Mouse (Mus musculus) forebrain, embryonic 12.5 days (tissue): ENCODE measurements at regions not wholly inside any gene's neighbourhood (a gene's known extent, or its start where the extent isn't known, plus 50 kb on each side); places are given as distances from the start of the nearest gene placed in this dataset.

ENCODE experiments used
- ATAC-seq: fragments of 200-750 bp; cut with Nextera tagmentation; 2 replicates; pipeline ENCODE4 v1.8.0; 2017; ENCODE audit warnings: moderate TSS enrichment; ENCODE audit not compliant: low FRiP score
- H3K27ac ChIP-seq: fragments of 300-500 bp; sonication (generic); 2 replicates; pipeline ENCODE4 v1.5.1; 2016; ENCODE audit warnings: mild to moderate bottlenecking
- H3K27me3 ChIP-seq: fragments of 300-500 bp; sonication (generic); 2 replicates; pipeline ENCODE4 v1.6.1; 2016; ENCODE audit warnings: mild to moderate bottlenecking
- H3K36me3 ChIP-seq: fragments of 300-500 bp; sonication (generic); replicated peaks from 2 replicates; pipeline ENCODE4 v1.6.1; 2016; ENCODE audit warnings: mild to moderate bottlenecking
- H3K4me1 ChIP-seq: fragments of 300-500 bp; sonication (generic); 2 replicates; pipeline ENCODE4 v1.6.1; 2016
- H3K4me2 ChIP-seq: fragments of 300-500 bp; sonication (generic); 2 replicates; pipeline ENCODE4 v1.6.1; 2016; ENCODE audit warnings: mild to moderate bottlenecking, moderate library complexity
- H3K4me3 ChIP-seq: fragments of 300-500 bp; sonication (generic); replicated peaks from 2 replicates; pipeline ENCODE4 v1.5.1; 2016; ENCODE audit warnings: mild to moderate bottlenecking
- H3K9ac ChIP-seq: fragments of 300-500 bp; sonication (generic); 2 replicates; pipeline ENCODE4 v1.6.1; 2016; ENCODE audit warnings: mild to moderate bottlenecking
- H3K9me3 ChIP-seq: fragments of 300-500 bp; sonication (generic); 2 replicates; pipeline ENCODE4 v1.6.1; 2016
- WGBS: fragments of 180-500 bp; shearing (Covaris S2); methylation state at CpG from one replicate; pipeline ENCODE4 v1.1.7; 2016; 5-methylcytosine and 5-hydroxymethylcytosine counted together

- Histone ChIP-seq H3K4me2 (no peak overlapping the region), H3K9ac (no peak overlapping the region), H3K27me3 (no peaks in the 10 kb centered on the region), H3K27ac (no peak overlapping the region), H3K9me3 (no peaks in the 10 kb centered on the region), H3K4me3 (no peak overlapping the region), H3K4me1 (no peaks in the 10 kb centered on the region), H3K36me3 (no peaks in the 10 kb centered on the region)
- ATAC-seq = no peak
- 85% methylated on average over 3 of the region's 3 CpGs for WGBS
Observed at GRCm38 (mm10) chr10:97368625-97369024, 110.8 kb upstream of the Dcn start.

DNA sequence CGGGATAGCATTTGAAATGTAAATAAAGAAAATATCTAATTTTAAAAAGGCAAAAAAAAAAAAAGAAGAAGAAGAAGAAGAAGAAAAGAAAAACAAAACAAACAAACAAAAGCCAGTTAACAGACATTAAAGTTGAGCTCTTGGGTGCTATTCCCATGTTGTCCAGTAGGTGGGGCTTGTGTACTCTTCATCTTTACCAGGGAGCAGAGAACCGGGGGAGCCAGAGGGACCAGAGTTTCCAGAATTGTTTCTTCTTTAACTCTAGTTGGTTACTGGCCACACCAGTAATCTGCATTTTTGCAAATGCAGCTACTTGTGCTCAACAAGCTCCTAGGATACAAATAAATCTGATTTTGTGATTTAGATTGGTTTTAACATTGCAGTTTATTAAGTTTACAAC is 103.6 kb upstream of the Dcn start:
- 0 out of 2 replicates have a peak, but pooled peaks have one; percentile 53 for ATAC-seq
- WGBS = 23% methylated on average over 2 of the region's 2 CpGs
- no peaks in the 10 kb centered on the region for H3K4me1 ChIP-seq

DNA sequence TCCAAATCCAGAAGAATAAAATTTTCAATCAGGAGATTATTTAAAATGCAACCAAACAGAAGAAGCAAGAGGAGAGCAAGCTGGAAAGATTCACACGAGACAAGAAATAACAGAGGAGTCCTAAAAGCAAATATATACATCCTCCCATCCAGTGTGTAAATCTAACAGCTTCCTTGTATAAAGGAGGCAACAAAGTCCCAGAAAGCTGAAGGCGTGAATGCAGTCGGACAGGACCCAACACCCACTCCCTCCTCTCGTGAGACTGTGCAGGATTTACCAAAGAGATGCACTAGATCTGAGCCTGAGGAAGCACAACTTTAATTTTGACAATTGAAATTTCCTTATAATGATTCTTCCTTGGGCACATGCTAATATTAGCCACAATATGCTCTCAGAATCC is 103.0 kb upstream of the Dcn start:
- H3K27me3 ChIP-seq = no peaks in the 10 kb centered on the region
- no peaks in the 10 kb centered on the region for H3K9me3 ChIP-seq
- H3K4me1 ChIP-seq = no peaks in the 10 kb centered on the region
- no peak overlapping the region for H3K9ac ChIP-seq
- 71% methylated on average over 4 of the region's 4 CpGs for WGBS
- no peak overlapping the region for H3K4me2 ChIP-seq
- no peaks in the 10 kb centered on the region for H3K36me3 ChIP-seq
- no peak overlapping the region for H3K27ac ChIP-seq
- H3K4me3 ChIP-seq = no peak overlapping the region
- no peak for ATAC-seq

More for the DNA sequence above, 103.6 kb upstream of the Dcn start:
- Histone ChIP-seq H3K27ac (no peak overlapping the region), H3K4me2 (no peak overlapping the region), H3K36me3 (no peaks in the 10 kb centered on the region), H3K27me3 (no peaks in the 10 kb centered on the region), H3K9me3 (no peaks in the 10 kb centered on the region), H3K4me3 (no peak overlapping the region), H3K9ac (no peak overlapping the region)

DNA sequence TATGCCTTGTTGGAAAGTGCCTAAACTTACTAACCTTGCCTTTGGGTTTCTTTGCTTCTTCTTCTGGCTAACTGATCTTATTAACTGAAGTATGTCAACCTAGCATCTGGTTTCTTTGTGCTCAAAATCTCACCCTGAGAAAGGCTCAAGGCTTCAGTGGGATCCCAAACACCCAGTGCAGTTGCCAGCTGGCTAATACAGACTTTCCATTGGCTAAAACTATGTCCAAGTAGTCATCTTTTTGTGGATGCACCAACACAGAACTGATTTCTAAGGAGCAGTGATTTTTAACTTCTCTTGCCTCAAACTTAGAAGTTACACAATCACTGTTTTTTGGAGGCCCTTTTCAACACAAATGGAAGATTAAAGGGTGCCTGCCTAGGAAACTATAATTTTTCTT is 97.8 kb upstream of the Dcn start:
- Histone ChIP-seq H3K36me3 (no peaks in the 10 kb centered on the region), H3K9ac (no peak overlapping the region), H3K4me3 (no peak overlapping the region), H3K4me1 (no peaks in the 10 kb centered on the region), H3K4me2 (no peak overlapping the region), H3K9me3 (no peaks in the 10 kb centered on the region), H3K27me3 (no peaks in the 10 kb centered on the region), H3K27ac (no peak overlapping the region)
- ATAC-seq = no peak

DNA sequence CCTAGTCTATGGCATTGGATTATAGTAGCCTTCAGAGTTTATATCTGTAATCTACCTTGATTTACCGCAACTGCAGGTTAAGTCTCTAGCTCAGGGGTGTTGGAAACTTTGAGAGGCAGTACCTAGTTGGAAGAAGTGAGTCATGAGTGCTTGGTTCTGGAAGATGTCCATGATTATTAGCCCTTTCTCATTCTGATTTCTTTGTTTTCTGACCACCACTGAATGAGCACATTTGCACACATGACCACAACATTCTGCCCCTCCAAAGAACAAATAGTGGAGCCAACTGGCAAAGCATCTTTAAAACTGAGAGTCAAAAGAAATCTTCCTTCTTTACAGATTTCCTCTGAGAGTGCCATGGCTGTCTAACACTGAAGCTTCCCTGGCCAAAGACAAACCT is 95.5 kb upstream of the Dcn start:
- Histone ChIP-seq H3K4me2 (no peak overlapping the region), H3K36me3 (no peaks in the 10 kb centered on the region), H3K9ac (no peak overlapping the region), H3K27me3 (no peaks in the 10 kb centered on the region), H3K4me3 (no peak overlapping the region), H3K9me3 (no peaks in the 10 kb centered on the region), H3K4me1 (no peaks in the 10 kb centered on the region), H3K27ac (no peak overlapping the region)
- WGBS = 97% methylated on average over 1 of the region's 1 CpGs
- ATAC-seq = no peak

GRCm38 (mm10) chr10:97387196-97387876 is 92.1 kb upstream of the Dcn start:
- Histone ChIP-seq H3K4me1 (no peaks in the 10 kb centered on the region), H3K27me3 (no peaks in the 10 kb centered on the region), H3K4me3 (no peak overlapping the region), H3K4me2 (no peak overlapping the region), H3K36me3 (no peaks in the 10 kb centered on the region), H3K27ac (no peak overlapping the region), H3K9ac (no peak overlapping the region), H3K9me3 (no peaks in the 10 kb centered on the region)
- ATAC-seq = no peak
- 77% methylated on average over 3 of the region's 3 CpGs for WGBS

DNA sequence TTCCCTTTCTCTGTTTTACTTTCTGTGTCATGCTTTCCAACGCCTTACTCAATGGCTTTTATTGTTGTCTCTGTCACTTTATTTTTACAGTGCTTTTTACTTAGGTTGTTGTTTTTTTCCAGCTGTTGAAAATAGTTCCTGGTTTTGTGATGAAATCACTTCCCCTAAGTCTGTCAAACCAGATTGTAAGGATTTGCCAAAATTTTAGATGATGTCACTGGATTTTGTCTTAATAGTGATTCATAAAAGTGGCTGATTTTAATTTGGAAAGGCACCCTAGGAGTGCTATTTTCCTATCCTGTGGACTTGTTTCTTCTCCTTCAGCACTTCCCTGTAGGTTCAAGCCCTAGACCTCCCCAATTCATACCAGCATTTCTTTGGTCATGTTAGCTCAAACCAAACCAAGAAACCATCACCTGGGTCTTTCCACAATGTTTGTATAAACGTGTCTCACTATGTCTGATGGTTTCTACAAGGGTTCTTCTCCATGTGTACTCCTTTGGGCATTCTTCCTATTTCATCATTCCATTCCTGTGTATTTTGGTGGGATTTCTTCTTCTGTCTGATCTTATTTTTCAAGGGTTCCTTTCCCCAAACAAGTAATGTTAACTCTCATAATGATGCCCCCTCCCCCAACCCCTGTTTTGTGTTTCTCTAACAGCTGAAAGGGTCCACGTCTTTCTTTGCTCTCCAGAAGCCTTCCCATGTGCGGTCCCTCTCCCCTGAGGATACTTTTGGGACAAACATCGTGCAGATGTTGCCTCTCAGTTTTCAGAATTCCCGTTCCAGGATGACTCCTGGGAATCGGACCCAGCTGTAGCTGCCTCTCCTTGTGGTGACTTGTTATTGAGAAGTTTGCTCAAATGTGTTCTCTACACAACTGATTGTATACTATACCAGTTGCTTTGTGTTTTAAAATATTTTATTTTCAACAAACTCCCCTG is 89.5 kb upstream of the Dcn start:
- Histone ChIP-seq H3K36me3 (no peaks in the 10 kb centered on the region), H3K4me1 (no peaks in the 10 kb centered on the region), H3K27ac (no peak overlapping the region), H3K4me3 (no peak overlapping the region), H3K9me3 (no peaks in the 10 kb centered on the region), H3K9ac (no peak overlapping the region), H3K27me3 (no peaks in the 10 kb centered on the region), H3K4me2 (no peak overlapping the region)
- WGBS = 76% methylated on average over 7 of the region's 7 CpGs
- ATAC-seq = no peak

DNA sequence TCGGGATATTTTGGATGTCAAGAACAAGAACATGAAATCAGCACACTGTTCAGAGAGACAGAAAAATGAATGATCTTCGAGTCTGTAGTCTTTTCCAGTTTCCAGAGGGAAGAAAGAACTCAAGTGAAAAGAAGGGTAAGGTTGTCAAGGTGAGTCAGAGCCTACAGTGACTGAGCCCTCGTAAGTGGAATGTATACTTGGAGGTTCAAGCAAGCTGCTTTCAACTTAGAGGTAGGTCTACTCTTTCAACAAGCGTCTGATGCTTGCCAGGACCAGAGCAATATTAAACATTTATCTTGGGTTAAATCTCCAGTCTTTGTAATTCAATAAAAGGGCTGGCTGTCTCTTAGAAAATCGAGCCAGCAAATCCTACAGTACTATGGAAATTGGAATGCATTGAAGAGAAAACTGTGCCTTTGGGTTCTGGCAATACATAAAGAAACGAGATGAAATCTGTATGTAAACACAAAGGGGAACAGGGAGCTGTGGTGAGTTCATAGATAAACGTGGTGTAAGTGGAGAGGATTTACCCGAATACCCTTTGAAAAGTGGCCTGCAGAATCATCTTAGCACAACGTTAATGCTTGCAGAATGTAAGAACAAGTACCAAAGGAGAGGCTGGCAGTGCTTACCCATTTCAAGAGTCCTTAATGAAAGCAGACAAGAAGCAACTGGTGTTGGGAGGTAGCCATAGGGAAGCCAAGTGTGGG is 82.2 kb upstream of the Dcn start:
- 50% methylated on average over 9 of the region's 9 CpGs for WGBS

GRCm38 (mm10) chr10:97397896-97398295 is 81.5 kb upstream of the Dcn start:
- Histone ChIP-seq H3K36me3 (no peaks in the 10 kb centered on the region), H3K4me3 (no peak overlapping the region), H3K27ac (no peak overlapping the region), H3K9ac (no peak overlapping the region), H3K4me2 (no peak overlapping the region), H3K4me1 (no peaks in the 10 kb centered on the region), H3K27me3 (no peaks in the 10 kb centered on the region), H3K9me3 (no peaks in the 10 kb centered on the region)
- ATAC-seq = no peak
- WGBS = 82% methylated on average over 2 of the region's 2 CpGs

More for the DNA sequence above, 82.2 kb upstream of the Dcn start:
- Histone ChIP-seq H3K36me3 (no peaks in the 10 kb centered on the region), H3K27me3 (no peaks in the 10 kb centered on the region), H3K27ac (no peak overlapping the region), H3K4me3 (no peak overlapping the region), H3K9ac (no peak overlapping the region), H3K4me1 (no peaks in the 10 kb centered on the region), H3K4me2 (no peak overlapping the region), H3K9me3 (no peaks in the 10 kb centered on the region)
- ATAC-seq = no peak

- no peaks in the 10 kb centered on the region for H3K27me3 ChIP-seq
- no peak overlapping the region for H3K9ac ChIP-seq
- no peak overlapping the region for H3K4me2 ChIP-seq
- WGBS = 83% methylated on average over 2 of the region's 2 CpGs
- no peaks in the 10 kb centered on the region for H3K4me1 ChIP-seq
- no peak overlapping the region for H3K4me3 ChIP-seq
- H3K27ac ChIP-seq = no peak overlapping the region
- no peaks in the 10 kb centered on the region for H3K9me3 ChIP-seq
- ATAC-seq = no peak
- H3K36me3 ChIP-seq = no peaks in the 10 kb centered on the region
Observed at GRCm38 (mm10) chr10:97402524-97402923, 76.9 kb upstream of the Dcn start.

- Histone ChIP-seq H3K27me3 (no peaks in the 10 kb centered on the region), H3K9ac (no peak overlapping the region), H3K4me2 (no peak overlapping the region), H3K36me3 (no peaks in the 10 kb centered on the region), H3K27ac (no peak overlapping the region), H3K9me3 (no peaks in the 10 kb centered on the region), H3K4me1 (no peaks in the 10 kb centered on the region), H3K4me3 (no peak overlapping the region)
- no peak for ATAC-seq
- 73% methylated on average over 2 of the region's 2 CpGs for WGBS
Observed at GRCm38 (mm10) chr10:97404076-97404787, 75.2 kb upstream of the Dcn start.

DNA sequence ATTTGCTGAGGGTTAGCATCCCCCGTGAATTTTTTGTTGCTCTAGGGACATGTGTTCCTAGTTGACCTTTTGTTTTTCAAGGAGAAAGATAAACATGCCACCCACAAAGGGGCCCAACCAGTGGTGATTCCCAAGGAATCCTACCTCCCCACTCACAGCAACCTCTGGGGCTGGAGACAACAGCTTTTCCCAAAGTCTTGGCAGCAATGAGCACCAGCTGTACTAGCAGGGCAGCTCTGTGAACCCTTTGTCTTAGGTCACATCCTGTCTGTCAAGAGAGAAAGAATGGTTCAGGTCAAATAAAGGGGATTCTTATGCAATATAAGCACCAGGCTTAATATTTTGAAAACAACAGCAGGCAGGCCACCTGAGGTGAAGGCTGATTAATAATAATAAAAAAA is 70.2 kb upstream of the Dcn start:
- H3K27ac ChIP-seq = no peak overlapping the region
- WGBS = 52% methylated on average over 1 of the region's 1 CpGs

More for the DNA sequence above, 70.2 kb upstream of the Dcn start:
- Histone ChIP-seq H3K4me2 (no peak overlapping the region), H3K4me3 (no peak overlapping the region), H3K36me3 (no peaks in the 10 kb centered on the region), H3K4me1 (no peaks in the 10 kb centered on the region), H3K27me3 (no peaks in the 10 kb centered on the region), H3K9ac (no peak overlapping the region), H3K9me3 (no peaks in the 10 kb centered on the region)
- ATAC-seq = no peak
